Mouse (Mus musculus): ENCODE measurements around the gene Gm21981.
"Not testable (repeated sequence)": the region's sequence is repeated elsewhere in the genome, so short reads cannot be mapped to it uniquely, and the experiment has no call there.

Gm21981 gene

GRCm38 (mm10) chr17:47664474-47664873 is 29.8 kb downstream of the Gm21981 start:
- DNase-seq (ENCODE audit: low spot score in 2 of 2): no peak

- no peak for DNase-seq (ENCODE audit: low spot score in 2 of 2)
Observed at GRCm38 (mm10) chr17:47663009-47663713, 31.1 kb downstream of the Gm21981 start.

GRCm38 (mm10) chr17:47658741-47659243 is 35.5 kb downstream of the Gm21981 start:
- DNase-seq (ENCODE audit: low spot score in 2 of 2): no peak

DNA sequence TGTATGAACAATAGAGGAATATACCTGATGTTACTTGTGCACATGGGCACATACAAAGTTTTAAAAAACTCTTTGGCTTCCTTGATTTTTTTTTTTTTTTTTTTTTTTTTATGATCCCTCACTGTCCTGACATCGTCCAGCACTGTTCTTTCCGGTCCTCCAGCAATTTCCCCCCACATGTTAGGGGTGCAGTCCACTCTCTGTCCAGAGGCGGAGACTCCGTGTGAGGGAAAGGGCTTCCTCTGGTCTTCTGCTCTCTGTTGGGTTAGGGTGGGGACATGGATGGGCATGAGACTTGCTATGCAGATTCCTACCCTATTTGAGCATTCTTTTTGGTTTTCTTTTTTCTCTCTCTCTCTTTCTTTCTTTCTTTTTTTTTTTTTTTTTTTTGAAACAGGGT is 36.4 kb downstream of the Gm21981 start:
- no peak for DNase-seq (ENCODE audit: low spot score in 2 of 2)

DNA sequence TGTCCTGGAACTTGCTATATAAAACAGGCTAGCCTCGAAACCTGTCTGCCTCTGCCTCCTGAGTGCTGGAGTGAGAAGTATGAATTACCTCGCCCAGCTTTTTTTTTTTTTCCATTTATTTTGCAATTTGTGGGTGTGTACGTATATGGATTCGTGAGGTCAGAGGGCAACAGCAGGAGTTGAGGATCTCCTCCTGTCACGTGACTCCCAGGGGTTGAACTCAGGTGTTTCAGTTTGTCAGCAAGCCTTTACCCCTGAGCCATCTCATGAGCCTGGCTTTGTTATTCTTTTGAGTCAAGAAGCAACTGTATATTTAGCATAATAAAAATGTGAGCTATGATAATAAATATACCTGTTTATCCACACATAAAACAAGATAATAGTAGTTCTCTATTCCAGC is 38.6 kb downstream of the Gm21981 start:
- DNase-seq (ENCODE audit: low spot score in 2 of 2): no peak

- DNase-seq (ENCODE audit: low spot score in 2 of 2): not testable (repeated sequence)
Observed at GRCm38 (mm10) chr17:47654346-47654745, 39.9 kb downstream of the Gm21981 start.

GRCm38 (mm10) chr17:47651953-47652352 is 42.3 kb downstream of the Gm21981 start:
- DNase-seq (ENCODE audit: low spot score in 2 of 2): no peak

GRCm38 (mm10) chr17:47648966-47649365 is 45.3 kb downstream of the Gm21981 start:
- DNase-seq (ENCODE audit: low spot score in 2 of 2): no peak

DNA sequence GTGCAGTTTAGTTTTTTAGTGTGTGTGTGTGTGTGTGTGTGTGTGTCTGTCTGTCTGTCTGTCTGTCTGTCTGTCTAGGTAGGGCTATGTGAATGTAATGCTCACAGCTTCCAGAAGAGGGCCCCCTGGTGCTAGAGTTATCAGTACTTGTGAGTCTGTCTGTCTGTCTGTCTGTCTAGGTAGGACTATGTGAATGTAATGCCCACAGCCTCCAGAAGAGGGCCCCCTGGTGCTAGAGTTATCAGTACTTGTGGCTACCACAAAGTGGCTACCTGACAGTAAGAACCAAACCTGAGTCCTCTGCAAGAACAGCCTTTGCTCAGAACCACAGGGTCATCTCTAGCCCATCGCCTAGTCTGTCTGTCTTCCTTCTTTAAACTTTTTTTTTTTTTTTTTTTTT is 47.6 kb downstream of the Gm21981 start:
- peak; percentile 34 to 58 for DNase-seq (ENCODE audit: low spot score in 2 of 2)

DNA sequence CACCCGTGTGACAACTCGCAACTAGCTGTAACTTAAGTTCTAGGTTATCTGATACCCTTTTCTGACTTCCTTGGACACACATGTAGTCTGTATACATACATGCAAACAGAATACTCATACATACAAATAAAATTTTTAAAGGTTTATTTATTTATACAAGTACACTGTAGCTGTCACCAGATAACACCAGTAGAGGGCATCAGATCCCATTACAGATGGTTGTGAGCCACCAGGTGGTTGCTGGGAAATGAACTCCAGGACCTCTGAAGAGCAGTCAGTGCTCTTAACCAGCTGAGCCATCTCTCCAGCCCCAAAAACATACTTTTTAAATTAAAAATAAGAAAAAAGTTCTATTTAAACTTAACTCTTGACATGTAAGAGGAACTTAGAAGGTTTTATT is 51.3 kb downstream of the Gm21981 start:
- no peak for DNase-seq (ENCODE audit: low spot score in 2 of 2)

All from spleen, postnatal 10 days (tissue).